Mouse (Mus musculus) limb, embryonic 13.5 days (tissue): ENCODE measurements around the gene Adamts3. TPM values are rescaled to one million over a fixed set of nuclear protein-coding genes. Genes with fewer than 3 reads are reported as not detected.
A peak's percentile ranks its signal among the peaks of the same experiment; 100 is the strongest.

Source experiments
- ATAC-seq: fragments of 200-750 bp; cut with Nextera tagmentation; 2 replicates; pipeline ENCODE4 v1.8.0; 2017; ENCODE audit warnings: low read depth, moderate number of reproducible peaks, moderate TSS enrichment; ENCODE audit not compliant: low FRiP score
- H3K27ac ChIP-seq: fragments of 300-500 bp; sonication (generic); 2 replicates; pipeline ENCODE4 v1.5.1; 2015; ENCODE audit warnings: inconsistent platforms, mild to moderate bottlenecking, moderate library complexity
- H3K27me3 ChIP-seq: fragments of 300-500 bp; sonication (generic); 2 replicates; pipeline ENCODE4 v1.6.1; 2015; ENCODE audit warnings: mild to moderate bottlenecking, inconsistent platforms
- H3K36me3 ChIP-seq: fragments of 300-500 bp; sonication (generic); 2 replicates; pipeline ENCODE4 v1.6.1; 2015; ENCODE audit warnings: inconsistent platforms, mild to moderate bottlenecking, moderate library complexity
- H3K4me1 ChIP-seq: fragments of 300-500 bp; sonication (generic); 2 replicates; pipeline ENCODE4 v1.6.1; 2015; ENCODE audit warnings: inconsistent platforms
- H3K4me2 ChIP-seq: fragments of 300-500 bp; sonication (generic); replicated peaks from 2 replicates; pipeline ENCODE4 v1.6.1; 2015; ENCODE audit warnings: inconsistent platforms, mild to moderate bottlenecking, moderate library complexity
- H3K4me3 ChIP-seq: fragments of 300-500 bp; sonication (generic); 2 replicates; pipeline ENCODE4 v1.5.1; 2015; ENCODE audit warnings: moderate library complexity, mild to moderate bottlenecking, inconsistent platforms
- H3K9ac ChIP-seq: fragments of 300-500 bp; sonication (generic); 2 replicates; pipeline ENCODE4 v1.6.1; 2015; ENCODE audit warnings: mild to moderate bottlenecking, inconsistent platforms
- H3K9me3 ChIP-seq: fragments of 300-500 bp; sonication (generic); 2 replicates; pipeline ENCODE4 v1.6.1; 2016; ENCODE audit warnings: inconsistent platforms
- WGBS: fragments of 180-500 bp; shearing (Covaris S2); methylation state at CpG from one replicate; pipeline ENCODE4 v1.1.7; 2015; 5-methylcytosine and 5-hydroxymethylcytosine counted together
- polyA plus RNA-seq: library from polyadenylated mRNA; unstranded; fragments of >200 nt; fragmentation: Nextera tagmentation; extraction: Ambion mirVana; gene quantifications from 2 replicates; pipeline ENCODE4 v1.2.1, GENCODE M21; 2015

Gene Adamts3
- polyA plus RNA-seq, 1 experiment from 2014 or later, result 8.0 TPM

DNA sequence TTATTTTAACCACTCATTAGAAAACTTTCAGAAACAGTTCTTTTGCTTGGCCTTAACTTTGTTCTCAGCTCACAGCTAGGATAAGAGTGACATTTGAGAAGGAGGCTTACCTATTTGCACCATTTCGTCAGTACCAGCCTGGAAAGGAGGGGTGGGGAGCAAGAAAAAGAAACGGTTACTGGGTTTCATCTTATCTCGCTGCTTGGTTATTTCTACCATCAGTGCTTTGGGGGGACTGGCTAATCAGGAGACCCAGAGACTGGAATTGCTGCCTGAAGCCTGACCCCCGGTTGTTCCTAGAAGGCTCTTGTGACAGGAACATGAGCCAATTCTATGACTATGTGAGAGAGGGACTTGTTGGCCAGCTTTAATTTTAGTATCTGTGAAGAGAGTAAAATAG lies 1.7 kb downstream of the Adamts3 start:
- no peaks in the 10 kb centered on the region for H3K27me3 ChIP-seq
- peak overlapping the region; percentile 95 for H3K4me2 ChIP-seq
- peaks cover 6% of the 10 kb centered on the region; the same call in 1 of the 2 replicates for H3K36me3 ChIP-seq
- H3K27ac ChIP-seq, result no peak overlapping the region
- peaks cover 9% of the 10 kb centered on the region; the same call in 1 of the 2 replicates for H3K4me1 ChIP-seq
- no peaks in the 10 kb centered on the region for H3K9me3 ChIP-seq
- H3K9ac ChIP-seq, result peak overlapping the region; percentile 81; the same call in 1 of the 2 replicates
- H3K4me3 ChIP-seq, result peak overlapping the region; percentile 75
- 28% methylated on average over 4 of the region's 4 CpGs for WGBS
- no peak for ATAC-seq

DNA sequence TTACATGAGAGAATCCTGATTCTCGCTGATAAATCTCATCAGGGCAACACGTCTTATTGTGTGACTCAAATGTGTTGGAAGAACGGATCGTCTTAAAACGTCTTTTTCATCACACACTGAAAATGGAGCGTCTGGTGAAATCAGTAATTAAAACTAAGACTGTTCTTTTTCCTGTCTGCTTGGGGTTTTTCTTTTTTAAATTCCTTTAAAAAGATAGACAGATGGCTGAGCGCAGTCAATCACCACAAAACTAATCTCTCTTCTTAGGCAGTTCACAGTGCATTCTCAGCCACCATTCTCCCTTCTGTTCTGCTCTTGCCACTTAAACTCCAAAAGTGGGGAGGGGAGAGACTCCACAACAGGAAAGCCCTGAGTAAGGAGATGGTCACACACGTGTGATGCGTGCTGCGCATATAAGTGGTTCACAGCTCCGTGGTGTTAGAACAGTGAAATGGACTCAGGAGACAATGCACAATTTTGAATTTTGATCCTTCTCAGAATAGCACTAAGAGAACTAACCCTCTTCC lies 4.2 kb downstream of the Adamts3 start:
- no peaks in the 10 kb centered on the region for H3K9me3 ChIP-seq
- no peak overlapping the region for H3K4me3 ChIP-seq
- H3K4me1 ChIP-seq, result peaks cover 9% of the 10 kb centered on the region; the same call in 1 of the 2 replicates
- WGBS, result 61% methylated on average over 11 of the region's 11 CpGs
- H3K9ac ChIP-seq, result no peak overlapping the region
- H3K27ac ChIP-seq, result no peak overlapping the region
- H3K4me2 ChIP-seq, result no peak overlapping the region
- H3K27me3 ChIP-seq, result no peaks in the 10 kb centered on the region
- no peak for ATAC-seq
- peaks cover 6% of the 10 kb centered on the region; the same call in 1 of the 2 replicates for H3K36me3 ChIP-seq

GRCm38 (mm10) chr5:89872661-89873060 lies 10.5 kb downstream of the Adamts3 start:
- Histone ChIP-seq H3K27ac (no peak overlapping the region), H3K9ac (no peak overlapping the region), H3K9me3 (no peaks in the 10 kb centered on the region), H3K4me1 (0 out of 2 replicates have a peak, but pooled peaks cover 3% of the 10 kb centered on the region), H3K4me2 (no peak overlapping the region), H3K36me3 (no peaks in the 10 kb centered on the region), H3K4me3 (no peak overlapping the region), H3K27me3 (no peaks in the 10 kb centered on the region)
- peak; percentile 48; the same call in 1 of the 2 replicates for ATAC-seq
- WGBS, result 13% methylated on average over 2 of the region's 2 CpGs

DNA sequence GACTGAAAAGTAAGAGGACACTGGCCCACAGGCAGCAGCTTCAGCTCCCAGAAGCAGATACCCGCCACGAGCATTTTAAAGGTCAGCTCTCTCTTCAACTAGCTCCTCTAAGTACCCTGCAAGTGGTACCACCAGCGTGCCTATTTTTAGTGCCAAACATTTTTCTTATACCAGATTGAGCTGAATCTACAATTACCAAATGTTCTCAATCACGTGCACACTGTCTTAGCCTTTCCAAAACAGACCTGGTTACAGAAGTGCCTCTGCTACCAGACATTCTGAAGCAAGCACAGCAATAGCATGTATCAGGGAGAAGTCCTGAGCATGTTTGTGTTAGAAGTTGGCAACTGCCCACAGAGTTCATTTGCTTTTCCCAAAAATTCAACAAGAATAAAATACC lies 23.5 kb downstream of the Adamts3 start:
- Histone ChIP-seq H3K9me3 (no peaks in the 10 kb centered on the region), H3K36me3 (peaks cover 10% of the 10 kb centered on the region; the same call in 1 of the 2 replicates), H3K4me1 (no peaks in the 10 kb centered on the region), H3K27ac (no peak overlapping the region), H3K27me3 (no peaks in the 10 kb centered on the region), H3K4me3 (no peak overlapping the region), H3K4me2 (no peak overlapping the region), H3K9ac (no peak overlapping the region)
- no peak for ATAC-seq
- WGBS, result 81% methylated on average over 4 of the region's 4 CpGs

DNA sequence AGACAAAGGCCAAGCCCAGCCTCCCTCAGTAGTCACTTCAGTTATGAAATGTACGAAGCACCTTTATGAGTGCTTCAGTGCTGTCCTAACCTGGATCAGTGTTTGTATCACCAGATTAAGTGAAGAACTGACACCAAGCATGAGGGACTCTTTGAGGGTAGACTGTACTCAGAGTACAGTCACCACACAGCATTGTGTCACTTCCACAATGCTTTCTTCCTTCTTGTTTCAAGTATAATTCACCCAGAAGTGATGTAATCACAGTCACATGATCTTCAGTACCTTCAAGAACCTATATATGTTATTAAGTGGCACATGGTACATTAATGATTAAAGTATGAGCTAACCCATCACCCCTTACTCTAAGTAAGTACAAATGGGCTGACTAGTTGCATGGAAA lies 24.3 kb downstream of the Adamts3 start:
- Histone ChIP-seq H3K9ac (no peak overlapping the region), H3K4me1 (no peaks in the 10 kb centered on the region), H3K27me3 (no peaks in the 10 kb centered on the region), H3K9me3 (no peaks in the 10 kb centered on the region), H3K36me3 (peaks cover 10% of the 10 kb centered on the region; the same call in 1 of the 2 replicates), H3K4me2 (no peak overlapping the region), H3K27ac (no peak overlapping the region), H3K4me3 (no peak overlapping the region)
- 97% methylated on average over 1 of the region's 1 CpGs for WGBS
- no peak for ATAC-seq

- no peak for ATAC-seq
- no peaks in the 10 kb centered on the region for H3K27me3 ChIP-seq
Observed at GRCm38 (mm10) chr5:89846551-89846950, 36.6 kb downstream of the Adamts3 start.

GRCm38 (mm10) chr5:89844354-89844753 lies 38.8 kb downstream of the Adamts3 start:
- Histone ChIP-seq H3K9ac (no peak overlapping the region), H3K27me3 (no peaks in the 10 kb centered on the region), H3K27ac (peak overlapping the region; percentile 22; the same call in 1 of the 2 replicates), H3K4me2 (peak overlapping the region; percentile 9; the same call in 1 of the 2 replicates), H3K9me3 (no peaks in the 10 kb centered on the region), H3K4me3 (no peak overlapping the region), H3K4me1 (peaks cover 20% of the 10 kb centered on the region), H3K36me3 (no peaks in the 10 kb centered on the region)
- 14% methylated on average over 5 of the region's 5 CpGs for WGBS
- peak; percentile 89 for ATAC-seq

More at GRCm38 (mm10) chr5:89846551-89846950, 36.6 kb downstream of the Adamts3 start:
- 73% methylated on average over 1 of the region's 1 CpGs for WGBS
- Histone ChIP-seq H3K4me2 (no peak overlapping the region), H3K4me3 (no peak overlapping the region), H3K4me1 (peaks cover 15% of the 10 kb centered on the region), H3K9me3 (no peaks in the 10 kb centered on the region), H3K9ac (no peak overlapping the region), H3K36me3 (no peaks in the 10 kb centered on the region), H3K27ac (no peak overlapping the region)

DNA sequence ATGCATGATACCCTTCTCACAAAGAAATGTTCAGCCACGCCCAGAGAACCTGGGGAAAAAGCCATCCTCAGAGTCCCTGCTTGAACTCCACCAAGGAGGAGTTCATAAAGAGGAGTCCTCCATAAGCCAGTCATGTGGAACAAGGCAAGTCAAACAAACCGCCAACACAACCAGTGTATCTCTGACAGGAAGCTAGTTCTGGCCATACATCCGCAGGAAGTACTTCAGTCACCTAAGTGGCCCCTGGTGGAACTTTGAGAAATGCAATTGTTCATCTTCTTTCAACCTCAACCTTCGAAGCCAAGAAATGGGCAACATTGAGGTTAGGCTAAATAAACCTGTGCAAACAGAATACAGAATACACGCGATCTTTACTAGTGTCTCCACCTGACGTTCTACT lies 39.7 kb downstream of the Adamts3 start:
- no peak for ATAC-seq
- Histone ChIP-seq H3K27ac (peak overlapping the region; percentile 78), H3K4me2 (no peak overlapping the region), H3K4me3 (no peak overlapping the region), H3K4me1 (peaks cover 20% of the 10 kb centered on the region), H3K36me3 (no peaks in the 10 kb centered on the region), H3K9ac (no peak overlapping the region), H3K9me3 (no peaks in the 10 kb centered on the region), H3K27me3 (no peaks in the 10 kb centered on the region)
- 87% methylated on average over 7 of the region's 7 CpGs for WGBS

DNA sequence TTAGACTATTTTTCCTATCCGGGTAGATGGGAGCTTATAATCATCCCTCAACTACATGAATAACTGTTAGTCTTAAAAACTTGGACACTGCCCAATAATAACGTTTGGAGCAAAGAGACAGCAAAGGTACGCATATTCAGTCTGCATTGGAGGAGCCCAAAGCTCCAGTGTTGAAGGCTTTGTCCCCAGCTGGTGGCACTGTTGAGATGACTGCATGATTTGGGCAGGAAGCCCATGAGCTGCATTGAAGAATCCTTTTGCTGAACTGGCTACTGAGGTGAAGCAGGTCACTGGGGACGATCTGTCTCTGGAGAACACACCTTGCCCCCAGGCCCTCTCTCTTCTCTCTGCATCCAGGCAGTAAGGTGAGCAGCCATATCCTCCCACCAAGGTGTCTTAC lies 43.5 kb downstream of the Adamts3 start:
- H3K4me3 ChIP-seq, result no peak overlapping the region

DNA sequence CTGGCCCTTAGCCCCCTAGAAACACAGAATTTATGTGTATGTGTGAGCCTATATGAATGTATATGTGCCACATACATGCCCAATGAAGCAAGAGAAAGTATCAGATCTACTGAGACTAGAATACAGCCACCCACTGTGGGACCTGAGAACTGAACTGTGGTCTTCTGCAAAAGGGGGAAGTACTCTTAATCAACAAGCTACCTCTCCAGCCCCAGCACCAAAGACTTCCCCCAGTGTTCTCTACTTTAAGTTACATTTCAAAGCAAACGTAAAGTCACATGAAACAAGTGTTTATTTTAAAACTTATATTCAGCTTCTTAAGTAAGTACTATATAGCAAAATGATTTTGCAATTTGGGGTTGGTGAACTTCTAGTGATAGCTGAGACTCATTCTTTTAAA lies 62.0 kb downstream of the Adamts3 start:
- WGBS, result 82% methylated on average over 1 of the region's 1 CpGs

More for the DNA sequence above, 43.5 kb downstream of the Adamts3 start:
- H3K9ac ChIP-seq, result no peak overlapping the region
- no peak overlapping the region for H3K27ac ChIP-seq
- H3K4me1 ChIP-seq, result peaks cover 18% of the 10 kb centered on the region
- no peak overlapping the region for H3K4me2 ChIP-seq
- no peaks in the 10 kb centered on the region for H3K9me3 ChIP-seq
- no peaks in the 10 kb centered on the region for H3K27me3 ChIP-seq
- no peaks in the 10 kb centered on the region for H3K36me3 ChIP-seq
- ATAC-seq, result no peak
- WGBS, result 51% methylated on average over 4 of the region's 4 CpGs

GRCm38 (mm10) chr5:89819531-89819930 lies 63.6 kb downstream of the Adamts3 start:
- ATAC-seq, result no peak
- Histone ChIP-seq H3K4me3 (no peak overlapping the region), H3K36me3 (no peaks in the 10 kb centered on the region), H3K4me2 (no peak overlapping the region), H3K9me3 (no peaks in the 10 kb centered on the region), H3K9ac (no peak overlapping the region), H3K4me1 (no peaks in the 10 kb centered on the region; the same call in 1 of the 2 replicates), H3K27ac (no peak overlapping the region), H3K27me3 (no peaks in the 10 kb centered on the region)
- WGBS, result 25% methylated on average over 3 of the region's 3 CpGs

More for the DNA sequence above, 62.0 kb downstream of the Adamts3 start:
- Histone ChIP-seq H3K36me3 (no peaks in the 10 kb centered on the region), H3K27me3 (no peaks in the 10 kb centered on the region), H3K27ac (no peak overlapping the region), H3K9me3 (no peaks in the 10 kb centered on the region), H3K4me1 (no peaks in the 10 kb centered on the region; the same call in 1 of the 2 replicates), H3K4me2 (no peak overlapping the region), H3K9ac (no peak overlapping the region), H3K4me3 (no peak overlapping the region)
- no peak for ATAC-seq

GRCm38 (mm10) chr5:89816610-89817009 lies 66.5 kb downstream of the Adamts3 start:
- no peak overlapping the region for H3K9ac ChIP-seq
- no peaks in the 10 kb centered on the region for H3K27me3 ChIP-seq
- no peak overlapping the region for H3K4me3 ChIP-seq
- no peak overlapping the region for H3K4me2 ChIP-seq
- H3K36me3 ChIP-seq, result no peaks in the 10 kb centered on the region
- no peak overlapping the region for H3K27ac ChIP-seq
- no peaks in the 10 kb centered on the region; the same call in 1 of the 2 replicates for H3K4me1 ChIP-seq
- no peaks in the 10 kb centered on the region for H3K9me3 ChIP-seq
- ATAC-seq, result peak; percentile 80
- 63% methylated on average over 6 of the region's 6 CpGs for WGBS

DNA sequence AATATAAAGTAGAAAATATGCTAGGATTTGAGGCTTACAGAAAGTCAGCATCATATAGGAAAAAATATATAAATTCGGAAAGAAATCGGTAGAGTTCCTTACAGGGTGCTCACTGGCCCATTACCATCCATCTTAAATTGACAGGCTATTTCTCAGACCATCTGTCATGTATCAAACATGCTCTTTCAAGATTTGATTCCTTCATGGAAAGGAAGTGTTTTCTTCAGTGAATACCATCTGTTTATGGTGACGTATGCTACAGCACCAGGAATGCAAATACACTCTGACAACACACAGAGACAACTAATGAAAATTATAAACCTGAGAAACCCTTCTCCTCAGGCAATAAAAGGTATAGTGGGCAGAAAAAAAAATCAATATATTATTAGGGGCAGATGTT lies 68.6 kb downstream of the Adamts3 start:
- no peak overlapping the region for H3K27ac ChIP-seq
- H3K9me3 ChIP-seq, result no peaks in the 10 kb centered on the region
- no peaks in the 10 kb centered on the region for H3K4me1 ChIP-seq
- no peaks in the 10 kb centered on the region for H3K27me3 ChIP-seq
- H3K4me3 ChIP-seq, result no peak overlapping the region
- WGBS, result 81% methylated on average over 3 of the region's 3 CpGs
- no peak overlapping the region for H3K9ac ChIP-seq
- no peak for ATAC-seq
- no peak overlapping the region for H3K4me2 ChIP-seq
- H3K36me3 ChIP-seq, result no peaks in the 10 kb centered on the region
